Mouse (Mus musculus): Measurements from ENCODE around the gene Gm28845.

Gm28845 gene

GRCm38 (mm10) chr1:65119438-65119837 is at the start of gene Gm28845:
Gene Gm28845, minus strand, starts transcription at chr1:65119558.
- no peak for DNase-seq

- DNase-seq = no peak
These were observed 48.1 kb upstream of the Gm28845 start for GRCm38 (mm10) chr1:65167496-65167895.

- no peak for DNase-seq
These were observed 42.9 kb upstream of the Gm28845 start for GRCm38 (mm10) chr1:65162210-65162609.

GRCm38 (mm10) chr1:65156111-65156510 is 36.8 kb upstream of the Gm28845 start:
- DNase-seq = no peak

- DNase-seq = peak; percentile 18 to 33
These were observed 35.5 kb upstream of the Gm28845 start for GRCm38 (mm10) chr1:65154814-65155213.

- DNase-seq = no peak
These were observed 28.6 kb upstream of the Gm28845 start for GRCm38 (mm10) chr1:65147971-65148370.

GRCm38 (mm10) chr1:65147326-65147725 is 28.0 kb upstream of the Gm28845 start:
- no peak for DNase-seq

GRCm38 (mm10) chr1:65146601-65147000 is 27.2 kb upstream of the Gm28845 start:
- DNase-seq = no peak

GRCm38 (mm10) chr1:65144783-65145182 is 25.4 kb upstream of the Gm28845 start:
- no peak for DNase-seq

- DNase-seq = no peak
These were observed 18.2 kb upstream of the Gm28845 start for GRCm38 (mm10) chr1:65137560-65137959.

GRCm38 (mm10) chr1:65132833-65133232 is 13.5 kb upstream of the Gm28845 start:
- no peak for DNase-seq

- DNase-seq = no peak
These were observed 12.3 kb upstream of the Gm28845 start for GRCm38 (mm10) chr1:65131671-65132070.

- DNase-seq = no peak
These were observed 10.9 kb upstream of the Gm28845 start for GRCm38 (mm10) chr1:65130226-65130625.

GRCm38 (mm10) chr1:65129634-65130180 is 10.3 kb upstream of the Gm28845 start:
- no peak for DNase-seq

- no peak for DNase-seq
These were observed 3.4 kb upstream of the Gm28845 start, which contains the start of gene D630023F18Rik for GRCm38 (mm10) chr1:65122574-65123372. Gene D630023F18Rik, minus strand, starts transcription at chr1:65123214.

- no peak for DNase-seq
These were observed 1.0 kb downstream of the Gm28845 start for GRCm38 (mm10) chr1:65118150-65118913.

GRCm38 (mm10) chr1:65113536-65114172 is 5.7 kb downstream of the Gm28845 start:
- DNase-seq = peak in 1 of 2 experiments; percentile 32

GRCm38 (mm10) chr1:65112807-65113196 is 6.6 kb downstream of the Gm28845 start:
- DNase-seq = peak; percentile 31 to 45

GRCm38 (mm10) chr1:65112031-65112806 is 7.1 kb downstream of the Gm28845 start:
- peak; percentile 51 to 78 for DNase-seq

- no peak for DNase-seq
These were observed 9.5 kb downstream of the Gm28845 start for GRCm38 (mm10) chr1:65109756-65110435.

- no peak for DNase-seq
These were observed 10.2 kb downstream of the Gm28845 start for GRCm38 (mm10) chr1:65109196-65109595.
